ENCODE assay signal across 7 mouse cellular contexts in genomic region chr4:93334636-93335117, GRCm38 (mm10). TPM values are rescaled to one million over a fixed set of nuclear protein-coding genes. Genes with fewer than 3 reads are reported as not detected.
DNase-seq lines count a peak whose midpoint lies in the region; ATAC-seq lines count a peak whose summit lies in the region.

No protein-coding gene starts in this region.

- under 1% methylated on average over 45 of the region's 49 CpGs for WGBS in embryonic facial prominence, embryonic 11.5 days
- WGBS in limb, embryonic 10.5 days = under 1% methylated on average over 49 of the region's 49 CpGs
- under 1% methylated on average over 49 of the region's 49 CpGs for WGBS in midbrain, embryonic 13.5 days

- peak; percentile 93 for ATAC-seq in embryonic facial prominence, embryonic 11.5 days (replicated peaks; ENCODE audit: insufficient number of reproducible peaks, low FRiP score, low TSS enrichment, low read depth)
- peak; percentile 90 for ATAC-seq in midbrain, embryonic 13.5 days

- H3K27me3 ChIP-seq in embryonic facial prominence, embryonic 11.5 days (ENCODE audit: control insufficient read depth, insufficient read depth, low read length) = no peaks in the 10 kb centered on the region
- H3K27me3 ChIP-seq in limb, embryonic 10.5 days (ENCODE audit: low read depth, poor library complexity, severe bottlenecking) = no peaks in the 10 kb centered on the region
- no peaks in the 10 kb centered on the region for H3K27me3 ChIP-seq in midbrain, embryonic 13.5 days

- peak overlapping the region; percentile 91 for H3K4me2 ChIP-seq in embryonic facial prominence, embryonic 11.5 days (ENCODE audit: low read depth, low read length)
- H3K4me2 ChIP-seq in midbrain, embryonic 13.5 days (replicated peaks) = peak overlapping the region; percentile 88

- H3K4me3 ChIP-seq in embryonic facial prominence, embryonic 11.5 days (ENCODE audit: low read depth, low read length) = peak overlapping the region; percentile 70
- H3K4me3 ChIP-seq in limb, embryonic 10.5 days = peak overlapping the region; percentile 72
- peak overlapping the region; percentile 75 for H3K4me3 ChIP-seq in midbrain, embryonic 13.5 days (replicated peaks)

- H3K9ac ChIP-seq in embryonic facial prominence, embryonic 11.5 days (replicated peaks; ENCODE audit: low read length) = peak overlapping the region; percentile 93
- H3K9ac ChIP-seq in midbrain, embryonic 13.5 days (replicated peaks) = peak overlapping the region; percentile 93

- peak overlapping the region; percentile 89 for H3K27ac ChIP-seq in embryonic facial prominence, embryonic 11.5 days (replicated peaks; ENCODE audit: low read depth, low read length)
- H3K27ac ChIP-seq in limb, embryonic 10.5 days = peak overlapping the region; percentile 96
- peak overlapping the region; percentile 97 for H3K27ac ChIP-seq in midbrain, embryonic 13.5 days

- H3K4me1 ChIP-seq in embryonic facial prominence, embryonic 11.5 days (ENCODE audit: control insufficient read depth, insufficient read depth, low read length) = no peaks in the 10 kb centered on the region
- peaks cover 5% of the 10 kb centered on the region; the same call in 1 of the 2 replicates for H3K4me1 ChIP-seq in limb, embryonic 10.5 days
- H3K4me1 ChIP-seq in midbrain, embryonic 13.5 days (replicated peaks) = no peaks in the 10 kb centered on the region; the same call in 1 of the 2 replicates

- no peaks in the 10 kb centered on the region for H3K9me3 ChIP-seq in embryonic facial prominence, embryonic 11.5 days (replicated peaks; ENCODE audit: control insufficient read depth, low read length)
- no peaks in the 10 kb centered on the region for H3K9me3 ChIP-seq in limb, embryonic 10.5 days (replicated peaks)
- H3K9me3 ChIP-seq in midbrain, embryonic 13.5 days = no peaks in the 10 kb centered on the region

- H3K36me3 ChIP-seq in embryonic facial prominence, embryonic 11.5 days (replicated peaks; ENCODE audit: control insufficient read depth, insufficient read depth, low read depth, low read length) = no peaks in the 10 kb centered on the region
- H3K36me3 ChIP-seq in limb, embryonic 10.5 days = no peaks in the 10 kb centered on the region
- H3K36me3 ChIP-seq in midbrain, embryonic 13.5 days = no peaks in the 10 kb centered on the region

- DNase-seq in adrenal gland, postnatal 25 days = peak; percentile 87
- peak; percentile 78 for DNase-seq in embryonic facial prominence, embryonic 11.5 days (ENCODE audit: low spot score)
- peak; percentile 99 for DNase-seq in heart, adult 11 months
- peak; percentile 92 for DNase-seq in kidney, adult 18-20 months
- DNase-seq in limb, embryonic 10.5 days (ENCODE audit: low spot score) = peak; percentile 86
- peak; percentile 67 for DNase-seq in spleen, adult 12 weeks (ENCODE audit: low spot score)

RNA-seq across cellular contexts. Expression of gene Tusc1, which starts 0.6 kb away (rescaled TPM):
- total RNA-seq in adrenal gland, postnatal 25 days (2021) = 15.3 and 17.3 TPM in 2 replicates
- polyA plus RNA-seq in embryonic facial prominence, embryonic 11.5 days (2014; fragmentation: Nextera tagmentation; extraction: Ambion mirVana) = 6.3 and 8.1 TPM in 2 replicates
- 1.5 and 4.0 TPM in 2 replicates for polyA plus RNA-seq in limb, embryonic 10.5 days (2016; fragmentation: Nextera tagmentation; extraction: Ambion mirVana)
- 6.6 and 8.0 TPM in 2 replicates for polyA plus RNA-seq in midbrain, embryonic 13.5 days (2015; fragmentation: Nextera tagmentation; extraction: Ambion mirVana)

Comparison
In these comparisons a context has a peak if more than half of its experiments do, and no peak if none do; other contexts are left out.
1. Peak in every context shown above with its lines: DNase-seq, ATAC-seq, H3K4me3 ChIP-seq and H3K27ac ChIP-seq.